Mouse (Mus musculus): ENCODE results near the gene Rhbdl1.

The Rhbdl1 gene

GRCm38 (mm10) chr17:25794197-25794596 is 42.9 kb downstream of the Rhbdl1 start:
- no peak for DNase-seq (ENCODE audit: low spot score in 2 of 2)

DNA sequence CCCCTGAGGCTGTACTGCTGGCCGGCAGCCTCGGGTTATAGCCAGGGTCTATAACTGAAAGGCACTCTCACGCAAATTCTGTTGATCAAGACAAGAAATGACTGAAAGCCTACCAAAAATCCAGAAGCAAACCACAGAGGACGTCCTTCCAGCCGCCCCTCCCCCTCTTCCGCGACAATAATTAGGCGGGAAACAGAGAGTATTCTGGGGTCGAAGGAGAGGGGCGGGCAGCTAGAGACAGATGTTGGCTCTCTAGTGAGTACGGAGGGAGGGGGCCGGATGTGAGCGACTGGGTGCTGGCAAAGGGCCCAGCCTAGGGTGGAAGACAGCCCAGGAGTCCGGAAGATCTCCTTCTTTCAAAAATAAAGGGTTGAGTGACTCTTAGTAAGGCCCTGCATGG is 44.5 kb downstream of the Rhbdl1 start, which contains the start of gene Fam173a:
Gene Fam173a, minus strand, starts transcription at position 287 of the 400 bp plus-strand sequence.
- peak; percentile 65 to 71 for DNase-seq (ENCODE audit: low spot score in 2 of 2)

- peak; percentile 85 to 86 for DNase-seq (ENCODE audit: low spot score in 2 of 2)
Observed at GRCm38 (mm10) chr17:25791843-25792527, 45.1 kb downstream of the Rhbdl1 start.

- DNase-seq (ENCODE audit: low spot score in 2 of 2), result no peak
Observed at GRCm38 (mm10) chr17:25791320-25791842, 45.7 kb downstream of the Rhbdl1 start.

- no peak for DNase-seq (ENCODE audit: low spot score in 2 of 2)
Observed at GRCm38 (mm10) chr17:25786781-25787504, 50.2 kb downstream of the Rhbdl1 start.

GRCm38 (mm10) chr17:25786280-25786679 is 50.8 kb downstream of the Rhbdl1 start, which contains the start of gene Ccdc78:
Gene Ccdc78, plus strand, starts transcription at chr17:25786580.
- no peak for DNase-seq (ENCODE audit: low spot score in 2 of 2)

DNA sequence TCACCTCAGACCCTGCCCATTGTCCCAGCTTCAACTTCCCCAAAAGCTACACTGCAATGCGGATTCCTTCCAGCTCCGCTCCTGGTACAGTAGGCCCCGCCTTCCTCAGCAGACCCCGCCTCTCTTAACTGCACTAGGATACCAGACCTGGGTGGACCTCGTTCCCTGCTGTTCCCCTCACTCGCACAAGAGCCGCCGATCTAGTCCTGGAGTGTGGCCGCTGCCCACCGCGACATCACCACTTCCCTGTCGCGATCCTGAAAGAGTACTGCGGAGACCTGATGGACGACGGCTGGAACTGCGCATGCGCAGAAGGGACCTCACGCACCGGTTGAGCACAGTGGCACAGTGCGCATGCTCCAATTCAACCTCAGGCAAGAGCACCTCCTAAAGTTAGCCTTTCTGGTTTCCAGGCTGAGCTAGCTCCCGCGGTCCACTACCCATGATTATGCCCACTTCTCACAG is 51.8 kb downstream of the Rhbdl1 start, which contains the start of gene Haghl:
Gene Haghl, minus strand, starts transcription at position 393 of the 465 bp plus-strand sequence.
- DNase-seq (ENCODE audit: low spot score in 2 of 2), result peak; percentile 92 to 95

All from natural killer cell, adult 2 months (primary cell).